Mouse (Mus musculus) kidney, adult 2 months (tissue): ENCODE results near the gene Nipal3. TPM values are rescaled to one million over a fixed set of nuclear protein-coding genes. Genes with fewer than 3 reads are reported as not detected.

Experiments used
- DNase-seq: peaks from one replicate; pipeline ENCODE4 v3.0.0; 2021
- H3K27ac ChIP-seq: fragments of 200-500 bp; 2 replicates; pipeline ENCODE4 v1.5.1; 2012; ENCODE audit warnings: low read depth, low read length, control low read depth, inconsistent platforms; ENCODE audit not compliant: insufficient read depth
- H3K27me3 ChIP-seq: fragments of 200-500 bp; replicated peaks from 2 replicates; pipeline ENCODE4 v1.6.1; 2012; ENCODE audit warnings: mild to moderate bottlenecking, moderate library complexity, low read length, inconsistent platforms; ENCODE audit not compliant: control insufficient read depth, insufficient read depth
- H3K36me3 ChIP-seq: fragments of 200-500 bp; 2 replicates; pipeline ENCODE4 v1.6.1; 2012; ENCODE audit warnings: mild to moderate bottlenecking, moderate library complexity, low read length, inconsistent platforms; ENCODE audit not compliant: control insufficient read depth, insufficient read depth
- H3K4me1 ChIP-seq: fragments of 200-500 bp; 2 replicates; pipeline ENCODE4 v1.6.1; 2011; ENCODE audit warnings: low read length; ENCODE audit not compliant: control insufficient read depth, insufficient read depth
- H3K4me3 ChIP-seq: fragments of 200-500 bp; 2 replicates; pipeline ENCODE4 v1.5.1; 2011; ENCODE audit warnings: mild to moderate bottlenecking, low read depth, low read length, control low read depth; ENCODE audit not compliant: insufficient read depth
- CTCF ChIP-seq: fragments of 200-500 bp; conservative IDR thresholded peaks from 2 replicates; pipeline ENCODE4 v1.5.1; 2011; ENCODE audit warnings: low read depth, mild to moderate bottlenecking, control low read depth, low read length, moderate library complexity, mixed read lengths; ENCODE audit not compliant: insufficient read depth, insufficient read length
- POLR2A ChIP-seq: fragments of 200-500 bp; IDR thresholded peaks from one replicate; pipeline ENCODE4 v1.6.1; 2011; ENCODE audit warnings: low read depth, low read length, control low read depth
- WGBS: fragments of 180-500 bp; shearing (Covaris S2); methylation state at CpG from one replicate; pipeline ENCODE4 v1.1.7; 2018; 5-methylcytosine and 5-hydroxymethylcytosine counted together
- polyA plus RNA-seq: library from polyadenylated mRNA; depleted of rRNA; stranded (reverse); fragments of >200 nt; gene quantifications from 2 replicates; pipeline ENCODE4 v1.2.3, GENCODE M21; 2012

The Nipal3 gene
- polyA plus RNA-seq, 1 experiment = 31.0 TPM

DNA sequence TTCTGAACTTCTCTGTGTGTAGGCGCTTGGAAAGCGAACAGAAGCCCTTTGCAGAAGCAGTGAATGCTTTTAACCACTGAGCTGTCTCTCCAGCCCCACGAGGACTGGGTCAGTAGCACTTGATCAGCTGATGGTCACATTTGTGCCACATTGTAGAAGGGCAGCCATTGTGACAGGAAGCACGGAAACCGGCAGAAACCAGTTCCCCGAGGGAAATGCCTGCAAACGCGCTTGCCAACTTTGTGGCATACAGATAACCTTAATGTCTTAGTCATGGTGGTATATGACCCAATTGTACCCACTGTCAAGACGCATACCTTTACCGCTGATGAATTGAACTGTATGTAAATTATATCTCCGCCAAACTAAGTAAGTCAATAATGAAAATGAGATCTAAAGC is 11.0 kb upstream of the Nipal3 start:
- peaks cover 7% of the 10 kb centered on the region; the same call in 1 of the 2 replicates for H3K4me1 ChIP-seq
- H3K27me3 ChIP-seq = no peaks in the 10 kb centered on the region
- WGBS = 49% methylated on average over 11 of the region's 11 CpGs
- no peaks in the 10 kb centered on the region for H3K36me3 ChIP-seq
- no peak overlapping the region for H3K4me3 ChIP-seq
- H3K27ac ChIP-seq = peak overlapping the region; percentile 37; the same call in 1 of the 2 replicates
- TF ChIP-seq CTCF (no peak), POLR2A (no peak)
- peak; percentile 63 for DNase-seq

DNA sequence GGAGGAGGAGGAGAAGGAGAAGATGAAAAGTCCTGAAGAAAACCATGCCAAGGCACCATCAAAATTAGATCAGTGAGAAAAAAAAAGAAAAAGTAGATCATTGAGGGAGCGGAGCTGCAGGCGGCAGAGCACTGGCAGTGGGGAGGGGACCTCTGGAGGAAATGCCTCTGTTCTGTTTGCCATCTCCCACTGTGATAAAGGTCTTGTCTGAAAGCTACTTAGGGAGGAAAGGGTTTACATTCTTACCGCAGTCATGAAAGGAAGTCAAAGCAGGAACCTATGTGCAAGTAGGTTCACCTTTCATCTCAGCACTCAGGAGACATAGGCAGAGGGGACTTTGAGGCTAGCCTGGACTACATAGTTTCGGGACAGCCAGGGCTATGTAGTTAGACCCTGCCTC is 6.7 kb upstream of the Nipal3 start:
- TF ChIP-seq POLR2A = no peak
- TF ChIP-seq CTCF = no peak
- no peak overlapping the region for H3K4me3 ChIP-seq
- 77% methylated on average over 4 of the region's 4 CpGs for WGBS
- no peak for DNase-seq
- H3K27ac ChIP-seq = no peak overlapping the region
- no peaks in the 10 kb centered on the region for H3K27me3 ChIP-seq
- 0 out of 2 replicates have a peak, but pooled peaks cover 3% of the 10 kb centered on the region for H3K4me1 ChIP-seq
- no peaks in the 10 kb centered on the region for H3K36me3 ChIP-seq

DNA sequence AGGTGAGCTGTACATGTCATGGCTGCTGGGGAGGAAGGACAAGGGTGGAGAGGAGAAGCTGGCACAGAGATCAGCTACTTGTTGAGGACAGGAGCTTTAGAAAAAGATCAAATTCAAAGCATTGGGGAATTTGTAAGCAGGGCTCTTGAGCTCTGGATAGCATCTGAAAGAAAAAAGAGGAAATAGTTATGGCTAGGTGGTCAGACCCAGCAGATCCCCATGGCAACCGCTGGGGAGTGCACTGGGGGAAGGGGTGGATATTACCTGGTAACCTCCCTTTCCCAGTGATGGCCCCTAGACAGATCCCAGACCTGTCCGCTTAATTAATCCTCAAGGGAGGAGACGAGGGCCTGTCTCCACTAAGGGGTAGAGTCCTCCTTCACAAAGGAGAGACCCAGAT is 5.0 kb upstream of the Nipal3 start:
- TF ChIP-seq CTCF (no peak), POLR2A (no peak)
- no peak overlapping the region for H3K4me3 ChIP-seq
- H3K36me3 ChIP-seq = no peaks in the 10 kb centered on the region
- 79% methylated on average over 3 of the region's 3 CpGs for WGBS
- DNase-seq = no peak
- no peak overlapping the region for H3K27ac ChIP-seq
- peaks cover 3% of the 10 kb centered on the region; the same call in 1 of the 2 replicates for H3K4me1 ChIP-seq
- H3K27me3 ChIP-seq = no peaks in the 10 kb centered on the region

DNA sequence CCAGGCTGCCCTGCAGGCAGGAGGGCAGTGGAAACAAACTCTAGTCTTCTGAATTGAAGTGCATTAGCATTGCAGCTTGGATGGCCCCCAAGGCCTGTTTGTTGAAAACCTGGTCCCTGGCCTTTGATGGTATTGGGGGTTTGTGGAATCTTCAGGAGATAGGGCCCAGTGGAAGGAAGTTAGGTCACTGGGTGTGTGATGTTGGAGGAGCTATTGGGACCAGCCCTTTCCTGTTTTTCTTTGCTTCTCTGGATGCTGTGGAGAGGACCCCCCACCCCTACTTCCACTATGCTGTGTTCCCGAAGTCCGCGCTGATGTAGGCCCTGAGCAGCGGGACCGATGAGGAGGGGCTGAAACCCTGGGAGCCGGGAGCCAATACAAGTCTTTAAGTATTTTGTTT is 3.3 kb upstream of the Nipal3 start:
- Histone ChIP-seq H3K36me3 (no peaks in the 10 kb centered on the region), H3K27ac (no peak overlapping the region), H3K27me3 (no peaks in the 10 kb centered on the region), H3K4me1 (peaks cover 7% of the 10 kb centered on the region; the same call in 1 of the 2 replicates), H3K4me3 (no peak overlapping the region)
- peak; percentile 26 for DNase-seq
- 75% methylated on average over 6 of the region's 6 CpGs for WGBS
- TF ChIP-seq POLR2A = no peak
- TF ChIP-seq CTCF = no peak

DNA sequence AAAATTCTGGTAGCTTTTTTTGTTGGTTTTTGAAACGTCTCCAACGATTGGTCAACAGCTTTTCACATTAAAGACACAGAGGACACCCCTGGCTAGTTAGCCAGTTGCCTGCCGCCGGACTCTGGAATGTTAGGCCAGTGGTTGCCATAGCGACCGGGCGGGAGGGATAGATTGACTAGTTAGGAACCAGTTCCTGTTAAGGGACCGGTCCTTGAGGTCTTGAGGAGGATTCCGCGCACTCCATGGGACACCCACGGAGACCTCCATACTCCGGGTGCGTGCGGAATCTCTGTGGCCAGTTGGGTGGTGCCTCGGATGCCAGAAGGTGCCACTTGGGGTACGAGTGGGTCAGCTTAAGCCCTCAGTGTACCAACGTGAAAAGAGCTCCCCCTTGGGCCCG is 972 bp upstream of the Nipal3 start:
- WGBS = 19% methylated on average over 18 of the region's 18 CpGs
- peak; percentile 94 for DNase-seq

DNA sequence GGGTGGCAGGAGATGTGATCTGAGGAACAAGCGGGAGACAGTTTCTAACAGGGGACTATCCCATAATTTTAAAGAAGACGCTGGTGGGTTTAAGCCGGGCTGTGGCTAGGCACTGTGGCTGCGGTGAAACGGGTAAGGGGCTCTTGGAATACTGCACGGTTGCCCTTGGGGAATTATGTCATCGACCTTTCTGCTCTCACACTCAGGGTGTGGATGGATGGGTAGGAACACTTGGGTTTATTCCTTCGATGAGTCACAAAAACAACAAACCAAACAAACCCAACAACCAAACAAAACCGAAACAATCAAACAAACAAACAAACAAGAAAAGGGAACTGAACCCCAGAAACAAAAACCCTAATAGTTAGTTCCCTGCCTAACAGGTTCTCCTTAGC is 556 bp upstream of the Nipal3 start:
- peak overlapping the region; percentile 53 for H3K27ac ChIP-seq
- H3K4me1 ChIP-seq = peaks cover 7% of the 10 kb centered on the region; the same call in 1 of the 2 replicates
- no peak for TF ChIP-seq CTCF
- TF ChIP-seq POLR2A = no peak
- H3K27me3 ChIP-seq = no peaks in the 10 kb centered on the region
- 23% methylated on average over 9 of the region's 9 CpGs for whole genome bisulfite sequencing
- DNase-seq = no peak
- no peaks in the 10 kb centered on the region; the same call in 1 of the 2 replicates for H3K36me3 ChIP-seq
- H3K4me3 ChIP-seq = peak overlapping the region; percentile 78

More for the DNA sequence above, 972 bp upstream of the Nipal3 start:
- TF ChIP-seq CTCF (no peak), POLR2A (no peak)
- H3K27ac ChIP-seq = peak overlapping the region; percentile 53; the same call in 1 of the 2 replicates
- H3K4me3 ChIP-seq = peak overlapping the region; percentile 43
- peaks cover 7% of the 10 kb centered on the region; the same call in 1 of the 2 replicates for H3K4me1 ChIP-seq
- no peaks in the 10 kb centered on the region for H3K27me3 ChIP-seq
- no peaks in the 10 kb centered on the region; the same call in 1 of the 2 replicates for H3K36me3 ChIP-seq

DNA sequence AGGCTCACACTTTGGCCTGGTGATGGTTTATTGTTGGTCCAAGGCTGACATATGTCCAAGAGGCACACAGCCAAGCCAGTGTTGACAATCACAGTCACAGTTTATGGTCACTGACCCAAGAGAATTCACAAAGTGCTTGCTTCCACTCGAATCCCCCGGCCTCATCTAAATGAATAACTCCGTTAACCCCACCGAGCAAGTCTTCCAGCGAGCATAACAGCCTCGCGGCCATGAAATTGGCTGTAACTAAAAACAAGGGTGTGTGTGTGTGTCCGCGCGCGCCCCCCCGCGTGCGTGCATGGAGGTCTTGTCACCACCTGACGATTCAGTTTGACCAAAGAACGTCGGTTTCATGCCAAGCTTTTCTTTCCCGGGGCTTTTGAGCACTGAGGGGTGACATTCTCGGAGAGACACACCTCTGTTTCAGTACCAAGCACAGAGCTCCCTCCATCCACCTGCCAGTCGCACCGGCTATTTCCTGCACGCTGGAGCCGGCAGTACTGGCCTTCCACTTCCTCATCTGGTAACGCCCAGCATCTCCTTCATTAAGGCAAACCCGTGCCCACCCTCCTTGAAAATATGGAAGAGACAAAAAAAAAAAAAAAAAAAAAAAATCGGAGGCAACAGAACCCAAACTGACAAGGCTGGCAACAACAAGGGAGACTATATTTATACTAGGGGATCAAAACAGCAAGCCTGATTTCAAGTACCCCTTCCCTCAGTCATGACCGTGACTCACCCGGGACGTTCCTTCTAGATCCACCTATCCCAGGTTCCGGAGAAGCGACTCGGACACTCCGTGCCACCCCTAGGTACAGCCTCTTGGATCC is 932 bp downstream of the Nipal3 start:
- H3K27ac ChIP-seq = peak overlapping the region; percentile 59; the same call in 1 of the 2 replicates
- 0 out of 2 replicates have a peak, but pooled peaks have one; percentile 20 for TF ChIP-seq CTCF
- TF ChIP-seq POLR2A = no peak

More for the DNA sequence above, 932 bp downstream of the Nipal3 start:
- WGBS = under 1% methylated on average over 33 of the region's 33 CpGs
- peaks cover 7% of the 10 kb centered on the region; the same call in 1 of the 2 replicates for H3K4me1 ChIP-seq
- peak; percentile 55 for DNase-seq
- H3K4me3 ChIP-seq = peak overlapping the region; percentile 78
- H3K27me3 ChIP-seq = no peaks in the 10 kb centered on the region
- H3K36me3 ChIP-seq = no peaks in the 10 kb centered on the region; the same call in 1 of the 2 replicates
